Mouse (Mus musculus): Measurements from ENCODE around the gene Slc47a1.

GRCm38 (mm10) chr11:61356111-61356510, 22.0 kb downstream of the Slc47a1 start:
- TF ChIP-seq CTCF (IDR thresholded peaks at IDR 0.05; ENCODE audit: borderline replicate concordance, extremely low read depth, insufficient read depth, insufficient read length): no peak
- no peak for TF ChIP-seq POLR2A (IDR thresholded peaks at IDR 0.05; ENCODE audit: borderline replicate concordance, extremely low read depth, insufficient read depth, insufficient read length, poor library complexity, severe bottlenecking)

All from brain, embryonic 14.5 days (tissue).